Mouse (Mus musculus) cerebral cortex, adult 2 months (tissue): ENCODE measurements around the gene BC030867.

ENCODE experiments used
- WGBS: fragments of 180-500 bp; shearing (Covaris S2); methylation state at CpG from one replicate; pipeline ENCODE4 v1.1.7; 2018; 5-methylcytosine and 5-hydroxymethylcytosine counted together

The BC030867 gene

GRCm38 (mm10) chr11:102221243-102221953 is 27.3 kb upstream of the BC030867 start:
- WGBS = 74% methylated on average over 8 of the region's 8 CpGs

DNA sequence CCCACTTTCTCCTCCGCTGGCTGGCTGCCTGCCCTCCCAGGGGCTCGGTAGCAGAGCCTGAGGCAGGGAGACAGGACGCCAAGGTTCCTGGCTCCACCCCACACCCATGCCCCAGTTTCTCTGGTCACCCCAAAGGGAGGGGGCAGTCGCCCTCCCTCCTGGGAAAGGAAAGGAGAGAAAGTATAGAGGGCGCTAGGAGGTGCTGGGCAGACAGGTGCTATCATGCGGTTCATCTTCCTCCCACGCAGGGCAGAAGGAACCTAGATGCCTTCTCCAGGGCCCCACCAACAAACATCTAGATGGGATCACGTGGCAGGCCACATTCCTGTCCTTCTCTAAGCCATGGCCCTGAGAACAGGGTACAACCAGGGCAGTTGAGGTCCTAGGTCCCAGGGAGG is 26.7 kb upstream of the BC030867 start:
- WGBS = 53% methylated on average over 8 of the region's 8 CpGs

- WGBS = 43% methylated on average over 6 of the region's 6 CpGs
Measured at GRCm38 (mm10) chr11:102223166-102223565, 25.5 kb upstream of the BC030867 start.

DNA sequence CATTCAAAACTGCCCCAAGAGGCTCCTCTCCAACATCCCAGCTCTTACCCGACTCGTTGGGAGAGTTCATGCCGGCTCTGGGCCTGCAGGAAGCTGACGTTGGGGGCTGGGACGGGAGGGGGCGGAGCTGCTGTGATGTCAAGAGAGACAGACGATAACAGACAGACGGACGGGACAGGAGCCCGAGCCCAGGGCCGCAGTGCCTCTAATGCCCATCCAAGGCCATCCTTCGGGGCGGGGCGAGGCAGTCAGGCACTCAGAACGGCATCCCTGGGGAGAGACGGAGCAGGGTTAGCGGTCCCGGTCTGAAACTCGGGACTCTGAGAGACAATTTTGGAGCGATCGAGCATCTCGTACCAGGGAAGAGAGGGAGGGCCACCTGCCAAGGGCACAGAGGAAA is 24.0 kb upstream of the BC030867 start:
- WGBS = 21% methylated on average over 22 of the region's 22 CpGs

DNA sequence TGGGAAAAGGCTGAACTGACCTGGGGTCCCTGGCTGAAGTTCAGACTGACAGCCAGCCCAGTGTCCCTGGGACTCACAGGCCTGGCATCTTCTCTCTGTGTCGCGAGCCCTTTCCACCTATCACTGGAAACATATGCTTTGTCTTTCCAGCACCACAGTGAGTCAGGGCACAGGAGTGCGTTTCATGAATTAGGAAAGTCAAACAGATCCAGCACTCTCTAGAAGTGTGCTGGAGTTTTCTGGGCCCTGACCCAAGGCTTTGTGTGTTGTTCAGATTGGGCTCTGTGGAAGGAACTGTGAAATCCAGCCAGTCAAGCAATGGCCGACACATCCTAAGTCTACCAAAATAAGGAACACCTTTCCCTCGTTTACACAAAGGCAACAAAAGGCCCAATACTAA is 23.5 kb upstream of the BC030867 start:
- 37% methylated on average over 5 of the region's 5 CpGs for WGBS

DNA sequence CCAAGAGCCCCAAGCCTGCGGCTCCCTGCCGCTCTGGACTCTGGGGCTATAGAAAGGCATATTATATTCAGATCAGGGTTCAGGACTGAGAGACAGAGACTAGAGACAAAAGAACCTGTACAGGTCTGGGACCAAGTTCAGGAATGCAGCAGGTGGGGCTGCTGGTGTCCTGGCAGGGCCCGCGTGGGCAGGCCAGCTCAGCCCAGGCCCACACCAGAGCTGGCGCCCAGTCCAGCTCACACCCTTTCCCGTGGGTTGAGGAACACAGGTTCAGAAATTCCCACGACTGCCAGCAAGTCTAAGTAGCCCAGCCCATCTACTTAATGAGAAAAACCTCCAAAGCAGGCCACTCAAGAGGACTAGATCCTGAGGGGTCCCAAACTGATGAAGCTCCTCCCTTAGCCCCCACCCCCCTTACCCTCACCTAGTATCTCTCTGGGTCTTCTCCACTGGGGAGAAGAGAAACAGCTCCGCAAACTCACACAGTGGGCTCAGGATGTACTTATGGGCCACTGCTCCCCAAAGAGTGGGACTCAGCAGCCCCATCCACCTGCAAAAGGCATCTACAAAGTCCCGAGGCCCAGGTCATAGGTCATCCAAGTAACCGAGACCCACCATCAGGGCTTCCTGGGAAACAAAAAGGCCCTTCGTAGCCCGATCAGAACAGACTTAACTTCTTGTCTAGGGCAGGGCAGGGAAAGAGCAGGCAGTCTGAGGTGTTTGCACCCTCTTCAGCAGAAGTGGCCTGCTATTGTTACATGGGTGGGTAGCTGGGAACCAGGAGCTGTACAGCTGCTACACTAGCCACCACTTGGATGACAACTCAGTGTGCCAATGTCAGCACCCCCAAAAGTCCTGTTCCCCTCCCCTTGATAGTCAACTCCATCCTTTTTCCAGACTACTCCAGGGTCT is 22.4 kb upstream of the BC030867 start:
- WGBS = 51% methylated on average over 12 of the region's 12 CpGs

- WGBS = 18% methylated on average over 12 of the region's 12 CpGs
Measured at GRCm38 (mm10) chr11:102227270-102228190, 21.2 kb upstream of the BC030867 start.

GRCm38 (mm10) chr11:102228191-102228545 is 20.5 kb upstream of the BC030867 start:
- 19% methylated on average over 9 of the region's 9 CpGs for WGBS

DNA sequence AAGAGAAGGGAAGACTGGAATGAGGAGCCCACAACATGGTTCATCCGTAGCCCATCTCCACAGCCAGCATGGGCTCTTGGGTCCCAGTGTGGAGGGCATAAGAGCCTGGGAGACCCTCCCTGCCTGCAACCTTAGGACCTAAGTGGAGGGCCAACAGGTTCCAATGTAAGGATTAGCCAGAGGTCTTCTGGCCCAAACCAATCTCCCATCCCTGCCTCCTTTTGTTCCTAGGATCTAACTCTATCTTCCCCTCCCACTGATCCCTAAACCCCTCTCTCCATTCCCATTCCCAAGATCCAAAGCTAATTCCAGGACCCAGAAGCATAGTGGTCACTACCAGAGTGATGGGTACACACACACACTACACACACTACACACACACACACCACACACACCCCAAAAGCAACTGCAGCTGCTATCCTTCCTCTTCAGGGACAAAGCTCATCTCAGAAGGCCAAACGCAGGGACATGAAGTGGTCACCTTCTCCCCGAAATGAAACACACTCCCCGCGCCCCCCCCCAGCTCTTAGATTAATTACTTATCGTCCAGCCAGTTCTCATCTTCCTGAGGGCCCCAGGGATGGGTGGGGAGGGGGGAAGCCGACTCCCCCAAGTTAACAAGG is 19.9 kb upstream of the BC030867 start:
- 13% methylated on average over 7 of the region's 7 CpGs for WGBS

DNA sequence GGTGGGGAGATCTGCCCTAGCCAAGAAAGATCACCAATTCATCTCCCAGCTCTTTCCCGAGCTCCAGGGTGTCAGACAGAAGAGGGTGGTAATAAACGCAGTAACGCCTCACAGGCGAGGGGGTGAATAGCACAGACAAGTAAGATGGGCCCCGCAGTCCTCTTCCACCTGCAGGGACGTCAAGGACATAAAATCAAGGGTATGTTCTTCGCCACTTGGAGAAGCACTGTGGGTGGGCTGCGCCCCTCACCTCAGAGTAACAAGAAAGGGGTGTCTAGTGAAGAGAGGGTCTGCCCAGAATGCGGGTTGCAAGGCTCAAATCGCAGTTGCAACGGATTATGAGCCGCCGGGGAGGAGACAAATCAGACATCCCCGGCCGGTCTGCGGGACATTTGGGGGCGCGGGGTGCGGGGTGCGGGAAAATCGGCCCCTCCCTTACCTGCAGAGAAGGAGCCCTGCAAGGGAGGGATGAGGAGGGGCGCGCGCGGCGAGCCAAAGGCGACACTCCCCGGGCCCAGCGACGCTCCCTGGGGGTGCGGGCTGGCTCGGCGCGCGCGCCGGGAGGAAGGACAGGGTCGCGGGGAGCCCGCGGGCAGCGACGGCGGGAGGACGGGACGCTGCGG is 19.2 kb upstream of the BC030867 start:
- WGBS = under 1% methylated on average over 47 of the region's 47 CpGs

GRCm38 (mm10) chr11:102230006-102230741 is 18.5 kb upstream of the BC030867 start, which contains the start of gene Hdac5:
Gene Hdac5 (minus strand): TSS chr11:102230166.
- under 1% methylated on average over 49 of the region's 49 CpGs for WGBS

DNA sequence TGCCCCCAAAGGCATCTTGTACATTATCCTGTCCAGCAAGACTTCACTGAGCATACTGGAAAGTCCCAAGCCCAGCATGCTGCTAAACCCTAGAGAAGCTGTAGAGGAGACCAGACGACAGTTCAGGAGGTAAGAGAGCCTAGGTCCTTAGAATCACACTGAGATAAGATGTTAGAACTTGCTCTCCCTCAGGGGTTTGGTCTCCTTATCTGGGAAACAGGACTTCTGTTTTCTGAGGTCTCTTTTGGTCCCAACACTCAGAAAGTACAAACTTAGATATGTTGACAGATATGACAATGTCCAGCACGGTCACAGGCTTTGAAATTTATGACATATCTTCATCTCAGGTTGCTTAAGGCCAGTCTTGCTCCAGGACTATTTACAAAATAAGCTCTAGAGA is 12.7 kb upstream of the BC030867 start:
- 86% methylated on average over 2 of the region's 2 CpGs for WGBS

DNA sequence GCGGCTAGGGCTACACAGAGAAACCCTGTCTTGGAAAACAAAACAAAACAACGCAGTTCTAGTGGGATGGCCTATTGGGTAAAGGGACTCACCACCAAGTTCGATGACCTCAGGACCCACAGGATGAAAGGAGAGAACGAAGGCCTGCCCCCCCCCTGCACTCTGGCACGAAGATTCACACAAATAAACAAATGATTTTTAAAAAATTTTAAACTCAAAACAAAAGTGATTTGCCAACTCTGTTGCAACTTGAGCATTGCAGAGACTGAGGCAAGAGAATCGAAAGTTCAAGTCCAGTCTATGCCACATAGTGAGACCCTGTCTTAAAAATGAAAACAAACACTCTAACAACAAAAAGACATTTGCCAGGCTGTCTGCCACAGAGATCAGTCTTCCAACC is 8.0 kb upstream of the BC030867 start:
- 88% methylated on average over 6 of the region's 6 CpGs for WGBS

DNA sequence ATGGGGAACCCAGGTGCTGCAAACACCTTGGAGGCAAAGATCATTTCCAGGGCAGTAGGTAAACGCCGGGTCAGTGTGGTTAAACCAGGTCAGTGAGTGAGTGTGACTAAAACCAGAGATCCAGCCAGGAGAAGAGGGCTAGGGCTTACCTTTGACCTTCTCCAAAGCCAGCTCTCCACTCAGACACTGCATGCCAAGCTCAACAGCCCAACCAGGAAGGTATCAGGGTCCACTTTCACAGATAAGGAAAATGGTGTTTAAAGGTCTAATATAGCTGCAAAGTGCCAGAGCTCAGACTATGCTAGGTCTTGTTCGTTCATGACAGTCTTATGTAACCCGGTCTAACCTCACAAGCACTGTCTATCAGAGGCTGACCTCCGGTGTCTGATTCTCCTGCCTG is 7.4 kb upstream of the BC030867 start:
- WGBS = 91% methylated on average over 5 of the region's 5 CpGs

- WGBS = 57% methylated on average over 5 of the region's 5 CpGs
Measured at GRCm38 (mm10) chr11:102241874-102242273, 6.8 kb upstream of the BC030867 start.

DNA sequence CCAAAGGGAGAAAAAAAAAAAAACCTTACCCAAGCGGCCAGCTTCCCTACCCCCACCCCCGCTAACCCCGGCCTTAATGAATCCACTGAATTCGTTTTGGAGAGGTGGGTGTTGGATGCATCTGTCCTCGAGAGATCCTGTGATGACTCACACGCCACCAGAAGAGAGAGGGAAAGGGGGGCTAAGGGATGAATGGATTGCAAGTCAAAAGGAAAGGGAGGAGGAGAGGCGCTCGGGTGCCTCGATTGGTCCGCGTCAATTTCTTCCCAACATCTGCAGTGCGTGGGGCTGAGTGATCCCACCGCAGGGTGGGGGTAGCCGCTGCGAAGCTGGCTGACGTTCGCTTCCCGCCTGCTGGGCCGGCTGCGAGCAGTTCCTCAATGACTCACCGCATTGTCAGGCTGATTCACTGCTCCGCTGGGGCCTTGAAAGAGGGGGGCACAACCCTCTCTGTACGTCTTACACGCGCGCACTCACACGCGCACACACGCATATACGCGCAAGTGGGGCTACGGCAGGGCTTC is 3.7 kb upstream of the BC030867 start:
- WGBS = under 1% methylated on average over 32 of the region's 32 CpGs

GRCm38 (mm10) chr11:102245581-102246272 is 3.0 kb upstream of the BC030867 start:
- WGBS = 24% methylated on average over 14 of the region's 14 CpGs

DNA sequence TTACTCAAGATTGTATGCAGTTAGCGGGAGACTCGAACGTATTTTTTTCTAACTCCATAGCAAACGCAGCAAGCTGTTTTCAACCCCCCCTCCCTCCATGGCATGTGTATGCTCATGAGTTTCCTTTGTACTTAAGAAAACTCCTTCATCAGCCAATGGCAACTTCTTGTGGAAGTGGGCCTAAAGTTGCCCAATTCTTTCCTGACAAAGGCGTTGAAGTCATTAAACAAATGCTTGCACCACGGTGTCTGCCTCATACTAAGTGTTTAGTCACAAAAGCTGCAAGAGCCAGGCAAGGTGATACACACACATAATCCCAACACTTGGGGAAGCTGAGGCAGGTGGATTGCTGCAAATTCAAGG is 2.4 kb upstream of the BC030867 start:
- 59% methylated on average over 6 of the region's 6 CpGs for WGBS

DNA sequence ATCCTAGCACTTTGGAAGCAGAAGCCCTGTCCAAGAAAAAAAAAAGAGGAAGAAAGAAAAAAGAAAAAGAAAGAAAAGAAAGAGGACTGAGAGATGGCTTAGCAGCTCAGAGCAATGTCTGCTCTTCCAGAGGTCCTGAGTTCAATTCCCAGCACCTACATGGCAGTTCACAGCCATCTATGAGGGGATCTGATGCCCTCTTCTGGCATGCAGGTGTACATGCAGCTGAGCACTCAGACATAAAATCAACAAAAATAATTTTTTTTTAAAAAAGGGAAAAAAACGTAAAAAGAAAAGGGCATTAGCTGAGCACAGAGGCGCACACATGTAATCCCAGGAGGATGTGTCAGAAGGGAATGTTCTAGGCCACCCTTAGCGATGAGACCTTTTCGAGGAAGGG is 1.8 kb upstream of the BC030867 start:
- WGBS = 87% methylated on average over 4 of the region's 4 CpGs
